Mouse (Mus musculus): ENCODE measurements around the gene Slc25a41.
A peak's percentile ranks its signal among the peaks of the same experiment; 100 is the strongest.

Gene Slc25a41

DNA sequence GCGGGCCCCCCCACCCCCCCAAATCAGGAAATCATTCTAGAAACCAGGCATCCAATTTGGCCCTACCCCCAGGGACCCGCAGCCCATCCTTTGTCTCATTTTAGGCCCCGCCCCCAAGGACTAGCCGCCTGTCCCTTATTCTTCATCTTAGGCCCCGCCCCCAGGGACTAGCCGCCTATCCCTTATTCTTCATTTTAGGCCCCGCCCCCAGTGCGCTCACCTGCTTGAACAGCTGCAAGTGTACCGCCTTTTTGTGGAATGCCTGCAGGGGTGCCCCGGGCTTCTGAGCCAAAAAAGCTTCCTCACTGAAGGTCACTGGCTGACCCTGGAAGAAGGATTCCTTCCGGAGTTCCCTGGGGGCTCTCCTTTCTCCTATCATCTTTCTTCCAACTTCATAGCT, 29.2 kb upstream of the Slc25a41 start:
- TF ChIP-seq NANOG (IDR thresholded peaks at IDR 0.05; ENCODE audit: borderline replicate concordance, low read length) (peak; percentile 16; the same call in 1 of the 2 replicates), POU5F1 (IDR thresholded peaks at IDR 0.05; ENCODE audit: borderline replicate concordance, low read length) (no peak)
- Histone ChIP-seq H3K4me3 (replicated peaks; ENCODE audit: low read length) (peak overlapping the region; percentile 26; the same call in 1 of the 2 replicates), H3K27me3 (ENCODE audit: insufficient read depth, low read length) (peaks cover 30% of the 10 kb centered on the region), H3K36me3 (ENCODE audit: insufficient read depth, low read length) (peaks cover 5% of the 10 kb centered on the region; the same call in 1 of the 2 replicates), H3K4me1 (replicated peaks; ENCODE audit: low read depth, low read length) (peaks cover 55% of the 10 kb centered on the region), H3K9me3 (ENCODE audit: low read length) (no peaks in the 10 kb centered on the region)

GRCm38 (mm10) chr17:57070272-57070671, 28.8 kb upstream of the Slc25a41 start:
- H3K36me3 ChIP-seq (ENCODE audit: insufficient read depth, low read length): peaks cover 8% of the 10 kb centered on the region; the same call in 1 of the 2 replicates
- H3K9me3 ChIP-seq (ENCODE audit: low read length): no peaks in the 10 kb centered on the region
- peaks cover 59% of the 10 kb centered on the region for H3K4me1 ChIP-seq (replicated peaks; ENCODE audit: low read depth, low read length)
- peaks cover 30% of the 10 kb centered on the region for H3K27me3 ChIP-seq (ENCODE audit: insufficient read depth, low read length)
- no peak for TF ChIP-seq CTCF (conservative IDR thresholded peaks at IDR 0.05; ENCODE audit: low read length)
- no peak for TF ChIP-seq NANOG (IDR thresholded peaks at IDR 0.05; ENCODE audit: borderline replicate concordance, low read length)
- TF ChIP-seq POU5F1 (IDR thresholded peaks at IDR 0.05; ENCODE audit: borderline replicate concordance, low read length): no peak
- peak overlapping the region; percentile 52 for H3K4me3 ChIP-seq (replicated peaks; ENCODE audit: low read length)

- H3K27me3 ChIP-seq (ENCODE audit: insufficient read depth, low read length): peaks cover 37% of the 10 kb centered on the region
- H3K4me1 ChIP-seq (replicated peaks; ENCODE audit: low read depth, low read length): peaks cover 67% of the 10 kb centered on the region
- H3K36me3 ChIP-seq (ENCODE audit: insufficient read depth, low read length): peaks cover 13% of the 10 kb centered on the region; the same call in 1 of the 2 replicates
- no peak overlapping the region for H3K4me3 ChIP-seq (replicated peaks; ENCODE audit: low read length)
- H3K9me3 ChIP-seq (ENCODE audit: low read length): no peaks in the 10 kb centered on the region
- TF ChIP-seq NANOG (IDR thresholded peaks at IDR 0.05; ENCODE audit: borderline replicate concordance, low read length) (no peak), POU5F1 (IDR thresholded peaks at IDR 0.05; ENCODE audit: borderline replicate concordance, low read length) (no peak), CTCF (conservative IDR thresholded peaks at IDR 0.05; ENCODE audit: low read length) (no peak)
These were observed 25.5 kb upstream of the Slc25a41 start for GRCm38 (mm10) chr17:57066908-57067307.

DNA sequence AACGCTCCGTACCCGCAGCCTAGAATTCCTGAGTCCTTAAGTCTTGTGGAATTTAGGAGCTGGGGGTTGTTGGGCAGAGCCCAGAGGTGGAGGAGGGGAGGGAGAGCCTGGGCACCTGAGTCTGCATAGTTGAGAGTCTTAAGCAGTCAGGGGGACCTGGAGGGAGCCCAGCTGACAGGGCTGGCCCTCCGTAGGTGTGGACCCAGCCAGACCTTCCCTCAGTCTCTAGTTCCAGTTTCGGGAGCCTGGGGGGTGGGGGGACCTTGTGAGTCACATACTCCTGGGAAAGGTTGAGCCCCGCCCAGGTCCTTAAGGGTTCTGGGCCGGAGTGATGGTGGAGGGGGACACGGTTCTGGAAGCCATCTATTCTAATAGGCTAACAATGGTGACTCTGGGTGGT, 21.6 kb upstream of the Slc25a41 start:
- H3K27me3 ChIP-seq (ENCODE audit: insufficient read depth, low read length): peaks cover 53% of the 10 kb centered on the region
- peaks cover 13% of the 10 kb centered on the region; the same call in 1 of the 2 replicates for H3K36me3 ChIP-seq (ENCODE audit: insufficient read depth, low read length)
- H3K4me1 ChIP-seq (replicated peaks; ENCODE audit: low read depth, low read length): peaks cover 72% of the 10 kb centered on the region
- no peaks in the 10 kb centered on the region for H3K9me3 ChIP-seq (ENCODE audit: low read length)
- TF ChIP-seq NANOG (IDR thresholded peaks at IDR 0.05; ENCODE audit: borderline replicate concordance, low read length): no peak
- no peak for TF ChIP-seq CTCF (conservative IDR thresholded peaks at IDR 0.05; ENCODE audit: low read length)
- no peak for TF ChIP-seq POU5F1 (IDR thresholded peaks at IDR 0.05; ENCODE audit: borderline replicate concordance, low read length)
- peak overlapping the region; percentile 81 for H3K4me3 ChIP-seq (replicated peaks; ENCODE audit: low read length)

DNA sequence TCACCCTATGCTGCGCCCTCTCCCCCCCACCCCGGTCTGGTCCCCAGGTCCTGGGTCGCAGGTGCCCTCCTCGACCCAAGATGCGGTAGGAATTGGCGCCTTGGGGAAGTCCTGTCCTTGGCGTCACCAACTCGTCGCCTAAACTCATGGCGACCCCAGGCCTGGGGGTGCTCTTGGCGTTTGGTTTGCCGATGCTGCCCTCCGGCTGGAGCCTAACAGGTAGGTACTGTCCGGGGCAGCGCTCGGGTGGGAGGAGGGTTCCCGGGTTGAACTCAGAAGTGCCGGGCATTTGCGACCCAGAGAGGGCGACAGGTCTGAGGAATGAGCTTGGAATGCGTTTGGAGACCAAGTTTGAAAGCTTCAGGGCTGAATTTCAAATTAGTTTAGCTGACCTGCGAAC, 21.1 kb upstream of the Slc25a41 start:
- peaks cover 58% of the 10 kb centered on the region for H3K27me3 ChIP-seq (ENCODE audit: insufficient read depth, low read length)
- peak overlapping the region; percentile 81 for H3K4me3 ChIP-seq (replicated peaks; ENCODE audit: low read length)
- peaks cover 13% of the 10 kb centered on the region; the same call in 1 of the 2 replicates for H3K36me3 ChIP-seq (ENCODE audit: insufficient read depth, low read length)
- TF ChIP-seq NANOG (IDR thresholded peaks at IDR 0.05; ENCODE audit: borderline replicate concordance, low read length) (no peak), POU5F1 (IDR thresholded peaks at IDR 0.05; ENCODE audit: borderline replicate concordance, low read length) (no peak), CTCF (conservative IDR thresholded peaks at IDR 0.05; ENCODE audit: low read length) (no peak)
- no peaks in the 10 kb centered on the region for H3K9me3 ChIP-seq (ENCODE audit: low read length)
- peaks cover 74% of the 10 kb centered on the region for H3K4me1 ChIP-seq (replicated peaks; ENCODE audit: low read depth, low read length)

DNA sequence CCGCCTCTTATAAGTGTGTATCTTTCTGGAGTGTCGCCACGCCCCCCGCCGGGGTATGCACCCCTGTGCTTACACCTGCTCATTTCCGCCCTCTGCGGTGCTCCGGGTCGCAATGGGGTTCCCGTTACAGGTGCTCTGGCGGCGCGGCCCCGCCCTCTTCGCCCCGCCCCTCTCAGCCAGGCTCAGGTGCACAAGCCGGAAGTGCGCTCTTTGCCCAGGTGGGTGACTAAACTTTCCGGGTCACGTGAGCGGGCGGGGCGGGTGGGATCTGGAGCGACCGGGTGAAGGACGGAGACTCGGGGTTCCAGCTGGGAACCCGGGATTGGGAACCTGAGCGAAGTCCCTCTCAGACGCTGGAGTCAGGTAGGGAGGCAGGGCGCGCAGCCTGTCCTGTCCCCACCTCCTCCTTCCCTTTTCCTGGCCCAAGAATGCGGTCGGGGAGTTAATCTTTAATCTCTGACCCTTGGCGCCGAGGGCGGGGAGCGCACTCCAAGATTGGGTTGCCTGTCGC, 20.6 kb upstream of the Slc25a41 start:
- Histone ChIP-seq H3K27me3 (ENCODE audit: insufficient read depth, low read length) (peaks cover 55% of the 10 kb centered on the region), H3K4me1 (replicated peaks; ENCODE audit: low read depth, low read length) (peaks cover 69% of the 10 kb centered on the region), H3K9me3 (ENCODE audit: low read length) (no peaks in the 10 kb centered on the region), H3K4me3 (replicated peaks; ENCODE audit: low read length) (peak overlapping the region; percentile 81), H3K36me3 (ENCODE audit: insufficient read depth, low read length) (peaks cover 13% of the 10 kb centered on the region; the same call in 1 of the 2 replicates)
- no peak for TF ChIP-seq POU5F1 (IDR thresholded peaks at IDR 0.05; ENCODE audit: borderline replicate concordance, low read length)
- TF ChIP-seq CTCF (conservative IDR thresholded peaks at IDR 0.05; ENCODE audit: low read length): no peak
- no peak for TF ChIP-seq NANOG (IDR thresholded peaks at IDR 0.05; ENCODE audit: borderline replicate concordance, low read length)

GRCm38 (mm10) chr17:57061069-57061468, 19.6 kb upstream of the Slc25a41 start:
- H3K36me3 ChIP-seq (ENCODE audit: insufficient read depth, low read length): peaks cover 15% of the 10 kb centered on the region; the same call in 1 of the 2 replicates
- peaks cover 59% of the 10 kb centered on the region for H3K4me1 ChIP-seq (replicated peaks; ENCODE audit: low read depth, low read length)
- H3K27me3 ChIP-seq (ENCODE audit: insufficient read depth, low read length): peaks cover 51% of the 10 kb centered on the region
- H3K9me3 ChIP-seq (ENCODE audit: low read length): no peaks in the 10 kb centered on the region
- H3K4me3 ChIP-seq (replicated peaks; ENCODE audit: low read length): peak overlapping the region; percentile 94
- TF ChIP-seq CTCF (conservative IDR thresholded peaks at IDR 0.05; ENCODE audit: low read length) (no peak), NANOG (IDR thresholded peaks at IDR 0.05; ENCODE audit: borderline replicate concordance, low read length) (no peak), POU5F1 (IDR thresholded peaks at IDR 0.05; ENCODE audit: borderline replicate concordance, low read length) (no peak)

- peak; percentile 53 for TF ChIP-seq CTCF (conservative IDR thresholded peaks at IDR 0.05; ENCODE audit: low read length)
- TF ChIP-seq POU5F1 (IDR thresholded peaks at IDR 0.05; ENCODE audit: borderline replicate concordance, low read length): no peak
- Histone ChIP-seq H3K36me3 (ENCODE audit: insufficient read depth, low read length) (peaks cover 11% of the 10 kb centered on the region; the same call in 1 of the 2 replicates), H3K9me3 (ENCODE audit: low read length) (no peaks in the 10 kb centered on the region), H3K4me1 (replicated peaks; ENCODE audit: low read depth, low read length) (peaks cover 54% of the 10 kb centered on the region), H3K27me3 (ENCODE audit: insufficient read depth, low read length) (peaks cover 48% of the 10 kb centered on the region), H3K4me3 (replicated peaks; ENCODE audit: low read length) (peak overlapping the region; percentile 94)
These were observed 18.9 kb upstream of the Slc25a41 start for GRCm38 (mm10) chr17:57060231-57060801.
